Mouse (Mus musculus) stomach, embryonic 16.5 days (tissue): ENCODE results near the gene Zxdc. TPM values are rescaled to one million over a fixed set of nuclear protein-coding genes. Genes with fewer than 3 reads are reported as not detected.

ENCODE experiments used
- ATAC-seq: fragments of 200-750 bp; cut with Nextera tagmentation; 2 replicates; pipeline ENCODE4 v1.8.0; 2017; ENCODE audit warnings: moderate number of reproducible peaks, moderate TSS enrichment; ENCODE audit not compliant: insufficient read depth, low FRiP score
- H3K27ac ChIP-seq: fragments of 300-500 bp; sonication (generic); 2 replicates; pipeline ENCODE4 v1.5.1; 2014; ENCODE audit warnings: low read length
- H3K27me3 ChIP-seq: fragments of 300-500 bp; sonication (generic); 2 replicates; pipeline ENCODE4 v1.6.1; 2014; ENCODE audit warnings: low read length, control low read depth, mixed read lengths; ENCODE audit not compliant: control insufficient read depth, insufficient read depth
- H3K36me3 ChIP-seq: fragments of 300-500 bp; sonication (generic); 2 replicates; pipeline ENCODE4 v1.6.1; 2014; ENCODE audit warnings: low read length; ENCODE audit not compliant: control insufficient read depth, insufficient read depth
- H3K4me1 ChIP-seq: fragments of 300-500 bp; sonication (generic); 2 replicates; pipeline ENCODE4 v1.6.1; 2014; ENCODE audit warnings: low read length, control low read depth, mixed read lengths; ENCODE audit not compliant: control insufficient read depth, insufficient read depth
- H3K4me2 ChIP-seq: fragments of 300-500 bp; sonication (generic); 2 replicates; pipeline ENCODE4 v1.6.1; 2014; ENCODE audit warnings: low read depth, low read length, mixed read lengths
- H3K4me3 ChIP-seq: fragments of 300-500 bp; sonication (generic); replicated peaks from 2 replicates; pipeline ENCODE4 v1.5.1; 2014; ENCODE audit warnings: mild to moderate bottlenecking, low read length
- H3K9ac ChIP-seq: fragments of 300-500 bp; sonication (generic); 2 replicates; pipeline ENCODE4 v1.6.1; 2014; ENCODE audit warnings: low read length
- H3K9me3 ChIP-seq: fragments of 300-500 bp; sonication (generic); replicated peaks from 2 replicates; pipeline ENCODE4 v1.6.1; 2016; ENCODE audit warnings: low read length, control low read depth; ENCODE audit not compliant: control insufficient read depth
- WGBS: fragments of 180-500 bp; shearing (Covaris S2); extraction: QIAGEN DNeasy Blood & Tissue Kit; methylation state at CpG from one replicate; pipeline ENCODE4 v1.1.7; 2014; 5-methylcytosine and 5-hydroxymethylcytosine counted together
- polyA plus RNA-seq: library from polyadenylated mRNA; unstranded; fragments of >200 nt; fragmentation: Nextera tagmentation; extraction: Ambion mirVana; gene quantifications from 2 replicates; pipeline ENCODE4 v1.2.1, GENCODE M21; 2015

Gene Zxdc
- polyA plus RNA-seq, 1 experiment from 2014 or later, result 4.7 TPM

GRCm38 (mm10) chr6:90434687-90435086, 65.4 kb downstream of the Zxdc start:
- Histone ChIP-seq H3K4me3 (no peak overlapping the region), H3K27me3 (no peaks in the 10 kb centered on the region), H3K4me1 (no peaks in the 10 kb centered on the region), H3K4me2 (no peak overlapping the region), H3K36me3 (no peaks in the 10 kb centered on the region), H3K9me3 (no peaks in the 10 kb centered on the region), H3K27ac (no peak overlapping the region), H3K9ac (no peak overlapping the region)
- 54% methylated on average over 3 of the region's 3 CpGs for WGBS
- peak; percentile 41; the same call in 1 of the 2 replicates for ATAC-seq

- Histone ChIP-seq H3K27me3 (no peaks in the 10 kb centered on the region), H3K27ac (no peak overlapping the region), H3K4me3 (no peak overlapping the region), H3K36me3 (no peaks in the 10 kb centered on the region), H3K9ac (no peak overlapping the region), H3K9me3 (no peaks in the 10 kb centered on the region), H3K4me2 (no peak overlapping the region), H3K4me1 (no peaks in the 10 kb centered on the region)
- peak; percentile 85 for ATAC-seq
- WGBS, result 15% methylated on average over 11 of the region's 11 CpGs
These were observed 65.9 kb downstream of the Zxdc start for GRCm38 (mm10) chr6:90435195-90435618.

DNA sequence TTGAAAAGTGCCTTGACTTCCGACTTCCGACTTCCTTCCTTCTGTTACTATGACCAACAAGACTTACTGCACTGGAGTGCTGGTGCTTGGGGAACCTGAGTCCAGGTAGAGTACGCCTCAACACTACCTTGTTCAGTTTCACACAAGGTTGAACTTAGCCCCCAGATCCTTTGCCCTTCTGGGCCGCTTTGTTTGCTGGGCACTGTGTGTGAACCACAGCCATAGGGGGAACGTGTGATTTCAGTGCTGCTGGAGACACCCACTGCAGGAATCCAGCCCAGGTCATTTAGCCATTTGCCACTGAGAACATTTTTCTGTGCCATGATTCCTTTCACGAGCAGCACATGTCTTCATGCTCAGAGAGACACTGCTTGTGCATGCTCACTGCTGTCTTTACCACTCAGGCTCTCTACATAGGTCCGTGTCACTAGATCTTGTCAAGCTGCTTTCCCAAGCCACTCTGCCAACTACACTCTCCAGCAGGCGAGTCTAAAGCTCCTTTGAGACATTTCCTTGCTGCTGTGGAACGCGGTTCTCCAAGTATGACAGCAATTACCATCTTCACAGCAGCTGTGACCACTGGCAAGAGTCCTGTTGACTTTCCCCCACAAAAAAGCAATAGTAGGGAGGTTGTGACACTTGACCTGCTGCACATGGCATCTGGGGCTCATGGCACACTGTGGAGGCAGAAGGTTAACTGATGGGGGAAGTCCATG, 67.1 kb downstream of the Zxdc start:
- 85% methylated on average over 10 of the region's 10 CpGs for WGBS
- no peaks in the 10 kb centered on the region for H3K36me3 ChIP-seq
- H3K4me1 ChIP-seq, result no peaks in the 10 kb centered on the region
- H3K27me3 ChIP-seq, result no peaks in the 10 kb centered on the region
- H3K4me3 ChIP-seq, result no peak overlapping the region
- no peaks in the 10 kb centered on the region for H3K9me3 ChIP-seq
- ATAC-seq, result no peak
- H3K9ac ChIP-seq, result no peak overlapping the region
- H3K27ac ChIP-seq, result no peak overlapping the region
- H3K4me2 ChIP-seq, result no peak overlapping the region

GRCm38 (mm10) chr6:90437041-90437440, 67.7 kb downstream of the Zxdc start:
- 90% methylated on average over 3 of the region's 3 CpGs for WGBS
- no peak for ATAC-seq
- H3K36me3 ChIP-seq, result no peaks in the 10 kb centered on the region
- no peak overlapping the region for H3K4me2 ChIP-seq
- H3K9ac ChIP-seq, result no peak overlapping the region
- H3K9me3 ChIP-seq, result no peaks in the 10 kb centered on the region
- no peak overlapping the region for H3K27ac ChIP-seq
- H3K4me1 ChIP-seq, result no peaks in the 10 kb centered on the region
- H3K4me3 ChIP-seq, result no peak overlapping the region
- no peaks in the 10 kb centered on the region for H3K27me3 ChIP-seq

DNA sequence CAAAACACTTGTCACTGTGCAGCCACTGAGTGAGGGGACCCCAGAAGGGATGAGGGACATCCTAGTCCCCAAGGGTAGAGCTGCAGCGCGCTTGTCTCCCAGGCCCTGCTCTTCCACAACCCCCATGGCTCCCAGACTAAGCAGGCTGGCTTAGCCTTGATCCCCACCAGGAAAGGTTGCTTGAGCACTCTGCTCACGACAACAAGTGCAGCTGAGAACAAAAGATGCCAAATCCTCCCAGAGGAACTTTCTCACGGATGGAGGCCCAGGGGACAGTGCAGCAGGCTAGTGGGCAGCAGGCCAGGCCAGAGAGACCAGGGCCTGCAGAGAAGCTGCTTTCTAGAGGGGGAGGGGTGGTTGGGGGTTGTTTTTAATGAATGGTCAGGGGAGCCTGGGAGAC, 77.6 kb downstream of the Zxdc start:
- Histone ChIP-seq H3K36me3 (no peaks in the 10 kb centered on the region), H3K4me1 (no peaks in the 10 kb centered on the region), H3K27me3 (no peaks in the 10 kb centered on the region), H3K9me3 (no peaks in the 10 kb centered on the region), H3K27ac (no peak overlapping the region), H3K4me2 (no peak overlapping the region), H3K9ac (no peak overlapping the region), H3K4me3 (no peak overlapping the region)
- ATAC-seq, result no peak
- WGBS, result 64% methylated on average over 4 of the region's 4 CpGs

GRCm38 (mm10) chr6:90450179-90450578, 80.9 kb downstream of the Zxdc start:
- H3K9ac ChIP-seq, result no peak overlapping the region
- H3K9me3 ChIP-seq, result no peaks in the 10 kb centered on the region
- no peaks in the 10 kb centered on the region for H3K4me1 ChIP-seq
- no peak for ATAC-seq
- WGBS, result 20% methylated on average over 7 of the region's 7 CpGs
- H3K36me3 ChIP-seq, result no peaks in the 10 kb centered on the region
- H3K4me3 ChIP-seq, result no peak overlapping the region
- H3K27me3 ChIP-seq, result no peaks in the 10 kb centered on the region
- H3K27ac ChIP-seq, result no peak overlapping the region
- H3K4me2 ChIP-seq, result no peak overlapping the region

- no peak overlapping the region for H3K27ac ChIP-seq
- 71% methylated on average over 5 of the region's 5 CpGs for WGBS
- ATAC-seq, result 0 out of 2 replicates have a peak, but pooled peaks have one; percentile 11
- no peak overlapping the region for H3K9ac ChIP-seq
- H3K36me3 ChIP-seq, result no peaks in the 10 kb centered on the region
- no peak overlapping the region for H3K4me2 ChIP-seq
- no peaks in the 10 kb centered on the region for H3K4me1 ChIP-seq
- no peak overlapping the region for H3K4me3 ChIP-seq
- H3K9me3 ChIP-seq, result no peaks in the 10 kb centered on the region
- no peaks in the 10 kb centered on the region for H3K27me3 ChIP-seq
These were observed 81.4 kb downstream of the Zxdc start for GRCm38 (mm10) chr6:90450697-90451096.

GRCm38 (mm10) chr6:90451512-90451911, 82.2 kb downstream of the Zxdc start:
- WGBS, result 88% methylated on average over 5 of the region's 5 CpGs
- no peaks in the 10 kb centered on the region for H3K27me3 ChIP-seq
- no peaks in the 10 kb centered on the region for H3K4me1 ChIP-seq
- H3K4me3 ChIP-seq, result no peak overlapping the region
- no peak overlapping the region for H3K27ac ChIP-seq
- no peaks in the 10 kb centered on the region for H3K9me3 ChIP-seq
- H3K36me3 ChIP-seq, result no peaks in the 10 kb centered on the region
- ATAC-seq, result no peak
- no peak overlapping the region for H3K4me2 ChIP-seq
- no peak overlapping the region for H3K9ac ChIP-seq

GRCm38 (mm10) chr6:90452603-90453002, 83.3 kb downstream of the Zxdc start:
- Histone ChIP-seq H3K36me3 (no peaks in the 10 kb centered on the region), H3K4me1 (no peaks in the 10 kb centered on the region), H3K27me3 (no peaks in the 10 kb centered on the region), H3K27ac (no peak overlapping the region), H3K9ac (no peak overlapping the region), H3K9me3 (no peaks in the 10 kb centered on the region), H3K4me3 (no peak overlapping the region), H3K4me2 (no peak overlapping the region)
- ATAC-seq, result no peak
